In genomic region chr5:74208438-74208837, GRCm38 (mm10) we compare ENCODE assay signal across 19 mouse cellular contexts. TPM values are rescaled to one million over a fixed set of nuclear protein-coding genes. Genes with fewer than 3 reads are reported as not detected.
DNase-seq lines count a peak whose midpoint lies in the region; ATAC-seq lines count a peak whose summit lies in the region.
"Had no signal": no experiment of that assay in that cellular context is flagged by ENCODE, and none has a peak within 500 bp of the region (broad histone marks: within the 10 kb centered on the region; RNA-seq: fewer than 3 reads in every experiment).

No protein-coding gene starts in this region.

- no peak for DNase-seq in forebrain, embryonic 10.5 days (ENCODE audit: extremely low spot score, low spot score)
- DNase-seq in heart, postnatal 4 days, result no peak
- no peak for DNase-seq in adrenal gland, adult 18-20 months (ENCODE audit: low spot score in 2 of 2)
- no peak for DNase-seq in frontal cortex, postnatal 36 days (ENCODE audit: low spot score in 2 of 2)
- DNase-seq: cerebellum, adult 18-20 months; cerebellum, postnatal 25 days; gastrocnemius, postnatal 36 days; liver; lung, postnatal 14 days; right cerebral cortex, postnatal 25 days had no signal

- H3K4me3 ChIP-seq in forebrain, embryonic 10.5 days, result no peak overlapping the region
- H3K4me3 ChIP-seq in forebrain, embryonic 13.5 days, result no peak overlapping the region
- no peak overlapping the region for H3K4me3 ChIP-seq in heart, embryonic 15.5 days
- peak overlapping the region; percentile 9 for H3K4me3 ChIP-seq in megakaryocyte, embryonic 14.5 days (replicated peaks)
- H3K4me3 ChIP-seq: hindbrain, embryonic 12.5 days; midbrain, embryonic 15.5 days; neural tube, embryonic 15.5 days had no signal

- no peaks in the 10 kb centered on the region for H3K27me3 ChIP-seq in forebrain, embryonic 10.5 days (ENCODE audit: poor library complexity, severe bottlenecking)
- H3K27me3 ChIP-seq in forebrain, embryonic 13.5 days, result no peaks in the 10 kb centered on the region
- no peaks in the 10 kb centered on the region for H3K27me3 ChIP-seq in heart, embryonic 15.5 days
- peaks cover 5% of the 10 kb centered on the region for H3K27me3 ChIP-seq in megakaryocyte, embryonic 14.5 days (replicated peaks)
- H3K27me3 ChIP-seq: CH12.LX; hindbrain, embryonic 12.5 days; midbrain, embryonic 15.5 days; neural tube, embryonic 15.5 days had no signal

- peak overlapping the region; percentile 8; the same call in 1 of the 2 replicates for H3K27ac ChIP-seq in forebrain, embryonic 10.5 days
- H3K27ac ChIP-seq in forebrain, embryonic 13.5 days, result no peak overlapping the region
- H3K27ac ChIP-seq in heart, embryonic 15.5 days, result peak overlapping the region; percentile 61
- H3K27ac ChIP-seq: hindbrain, embryonic 12.5 days; midbrain, embryonic 15.5 days; neural tube, embryonic 15.5 days had no signal

- H3K9me3 ChIP-seq in forebrain, embryonic 10.5 days, result no peaks in the 10 kb centered on the region
- 0 out of 2 replicates have a peak, but pooled peaks cover 1% of the 10 kb centered on the region for H3K9me3 ChIP-seq in forebrain, embryonic 13.5 days (replicated peaks)
- no peaks in the 10 kb centered on the region for H3K9me3 ChIP-seq in heart, embryonic 15.5 days (replicated peaks)
- H3K9me3 ChIP-seq in megakaryocyte, embryonic 14.5 days, result peaks cover 5% of the 10 kb centered on the region
- H3K9me3 ChIP-seq: midbrain, embryonic 15.5 days; neural tube, embryonic 15.5 days had no signal

- no peak overlapping the region for H3K4me2 ChIP-seq in forebrain, embryonic 13.5 days
- no peak overlapping the region for H3K4me2 ChIP-seq in heart, embryonic 15.5 days
- H3K4me2 ChIP-seq: hindbrain, embryonic 12.5 days; midbrain, embryonic 15.5 days; neural tube, embryonic 15.5 days had no signal

- no peak for ATAC-seq in forebrain, embryonic 13.5 days
- peak; percentile 58 for ATAC-seq in heart, embryonic 15.5 days (replicated peaks; ENCODE audit: insufficient number of reproducible peaks, insufficient read depth, low FRiP score, low read depth)
- ATAC-seq in megakaryocyte, adult 5-6 weeks (ENCODE audit: poor library complexity, severe bottlenecking), result no peak
- ATAC-seq: forebrain, embryonic 14.5 days; midbrain, embryonic 15.5 days had no signal

- H3K36me3 ChIP-seq in forebrain, embryonic 10.5 days (replicated peaks), result no peaks in the 10 kb centered on the region
- H3K36me3 ChIP-seq in forebrain, embryonic 13.5 days (ENCODE audit: poor library complexity, severe bottlenecking), result no peaks in the 10 kb centered on the region
- H3K36me3 ChIP-seq in heart, embryonic 15.5 days, result no peaks in the 10 kb centered on the region
- peaks cover 7% of the 10 kb centered on the region for H3K36me3 ChIP-seq in megakaryocyte, embryonic 14.5 days (replicated peaks; ENCODE audit: low read length)
- H3K36me3 ChIP-seq: hindbrain, embryonic 12.5 days; midbrain, embryonic 15.5 days; neural tube, embryonic 15.5 days had no signal

- peaks cover 47% of the 10 kb centered on the region for H3K4me1 ChIP-seq in forebrain, embryonic 10.5 days
- peaks cover 4% of the 10 kb centered on the region for H3K4me1 ChIP-seq in forebrain, embryonic 13.5 days
- peaks cover 53% of the 10 kb centered on the region for H3K4me1 ChIP-seq in heart, embryonic 15.5 days (replicated peaks)
- peaks cover 51% of the 10 kb centered on the region for H3K4me1 ChIP-seq in megakaryocyte, embryonic 14.5 days
- H3K4me1 ChIP-seq: midbrain, embryonic 15.5 days had no signal

- no peak overlapping the region for H3K9ac ChIP-seq in forebrain, embryonic 13.5 days
- H3K9ac ChIP-seq in heart, embryonic 15.5 days, result no peak overlapping the region
- H3K9ac ChIP-seq: hindbrain, embryonic 12.5 days; midbrain, embryonic 15.5 days; neural tube, embryonic 15.5 days had no signal

- 61% methylated on average over 7 of the region's 7 CpGs for WGBS in forebrain, embryonic 10.5 days
- WGBS in forebrain, embryonic 13.5 days, result 83% methylated on average over 7 of the region's 7 CpGs
- WGBS in heart, embryonic 15.5 days, result 20% methylated on average over 7 of the region's 7 CpGs

RNA-seq across cellular contexts. Expression of gene Rasl11b, which starts 13.4 kb away (rescaled TPM):
- polyA plus RNA-seq in forebrain, embryonic 10.5 days (2016; fragmentation: Nextera tagmentation; extraction: Ambion mirVana), result 27.5 and 29.2 TPM in 2 replicates
- 23.0 TPM in 2 replicates for polyA plus RNA-seq in forebrain, embryonic 13.5 days (2015; fragmentation: Nextera tagmentation; extraction: Ambion mirVana)
- 90.2 and 101 TPM in 2 replicates for polyA plus RNA-seq in heart, embryonic 15.5 days (2015; fragmentation: Nextera tagmentation; extraction: Ambion mirVana)
- 10 to 100 TPM; 71.9 to 73.4 TPM for total RNA-seq in heart, postnatal 4 days (2021)
- polyA plus RNA-seq in megakaryocyte, embryonic 14.5 days (2012; ENCODE audit: insufficient read depth, low replicate concordance), result 2.0 TPM in 1 of 2 replicates, not detected in the other
- total RNA-seq in megakaryocyte, adult 5-6 weeks (2015), result 2.0 and 2.1 TPM in 2 replicates
- 0.98 and 1.0 TPM in 2 replicates for total RNA-seq in megakaryocyte, adult 5-6 weeks (2017)
- 10 to 100 TPM; 20.2 to 23.0 TPM for total RNA-seq in adrenal gland, adult 18-20 months (2021)
